In genomic region chr5:138911769-138912710, GRCm38 (mm10) we compare ENCODE assay signal across 12 mouse cellular contexts.
DNase-seq lines count a peak whose midpoint lies in the region; ATAC-seq and TF ChIP-seq lines count a peak whose summit lies in the region.
"Had no signal": no experiment of that assay in that cellular context is flagged by ENCODE, and none has a peak within 500 bp of the region (broad histone marks: within the 10 kb centered on the region; RNA-seq: fewer than 3 reads in every experiment).

No protein-coding gene starts in this region.

- H3K27me3 ChIP-seq in lung, embryonic 15.5 days: no peaks in the 10 kb centered on the region
- H3K27me3 ChIP-seq in lung, postnatal 0 days (replicated peaks; ENCODE audit: insufficient read depth, low read length): no peaks in the 10 kb centered on the region
- H3K27me3 ChIP-seq in embryonic facial prominence, embryonic 14.5 days (replicated peaks; ENCODE audit: control insufficient read depth, insufficient read depth, low read length): no peaks in the 10 kb centered on the region
- H3K27me3 ChIP-seq in forebrain, postnatal 0 days (ENCODE audit: insufficient read depth, low read length): no peaks in the 10 kb centered on the region
- no peaks in the 10 kb centered on the region for H3K27me3 ChIP-seq in midbrain, embryonic 13.5 days
- H3K27me3 ChIP-seq: heart, embryonic 15.5 days; intestine, embryonic 15.5 days had no signal

- no peak for TF ChIP-seq CTCF in lung, postnatal 0 days (IDR thresholded peaks at IDR 0.05)
- TF ChIP-seq CTCF in forebrain, postnatal 0 days (IDR thresholded peaks at IDR 0.05; ENCODE audit: low read depth): no peak
- no peak for TF ChIP-seq CTCF in layer of hippocampus, adult 2 months (conservative IDR thresholded peaks at IDR 0.05)

- ATAC-seq in lung, embryonic 15.5 days (ENCODE audit: borderline replicate concordance, extremely low read depth, low FRiP score, low TSS enrichment): 0 out of 2 replicates have a peak, but pooled peaks have one; percentile 29
- ATAC-seq in lung, postnatal 0 days: no peak
- ATAC-seq in embryonic facial prominence, embryonic 14.5 days (ENCODE audit: low read depth): peak; percentile 50
- peak; percentile 27; the same call in 1 of the 2 replicates for ATAC-seq in forebrain, postnatal 0 days
- ATAC-seq in midbrain, embryonic 13.5 days: peak; percentile 87
- ATAC-seq: intestine, embryonic 15.5 days had no signal

- DNase-seq in lung, postnatal 0 days (ENCODE audit: low spot score): no peak
- no peak for DNase-seq in embryonic facial prominence, embryonic 14.5 days (ENCODE audit: low spot score)
- DNase-seq in forebrain, postnatal 0 days: peak; percentile 21
- no peak for DNase-seq in right cerebral cortex, postnatal 36 days (ENCODE audit: low spot score in 2 of 2)
- no peak for DNase-seq in layer of hippocampus, adult 2 months (ENCODE audit: low spot score in 2 of 2)
- DNase-seq: cerebellum, adult 2 months; lung, adult 18-20 months; thymus, postnatal 36 days had no signal

- no peak for TF ChIP-seq EP300 in lung, postnatal 0 days (IDR thresholded peaks at IDR 0.05)

- H3K27ac ChIP-seq in lung, embryonic 15.5 days: no peak overlapping the region
- no peak overlapping the region for H3K27ac ChIP-seq in lung, postnatal 0 days (ENCODE audit: low read length)
- H3K27ac ChIP-seq in embryonic facial prominence, embryonic 14.5 days (replicated peaks; ENCODE audit: low read depth, low read length): no peak overlapping the region; the same call in 1 of the 2 replicates
- no peak overlapping the region for H3K27ac ChIP-seq in forebrain, postnatal 0 days (ENCODE audit: low read depth, low read length)
- peak overlapping the region; percentile 54; the same call in 1 of the 2 replicates for H3K27ac ChIP-seq in midbrain, embryonic 13.5 days
- H3K27ac ChIP-seq in layer of hippocampus, adult 2 months: no peak overlapping the region
- H3K27ac ChIP-seq: heart, embryonic 15.5 days; intestine, embryonic 15.5 days had no signal

- no peaks in the 10 kb centered on the region for H3K9me3 ChIP-seq in lung, embryonic 15.5 days
- H3K9me3 ChIP-seq in lung, postnatal 0 days (ENCODE audit: low read length): no peaks in the 10 kb centered on the region
- H3K9me3 ChIP-seq in embryonic facial prominence, embryonic 14.5 days (ENCODE audit: control insufficient read depth, low read length): no peaks in the 10 kb centered on the region
- H3K9me3 ChIP-seq in forebrain, postnatal 0 days (ENCODE audit: low read length): no peaks in the 10 kb centered on the region
- no peaks in the 10 kb centered on the region for H3K9me3 ChIP-seq in midbrain, embryonic 13.5 days
- H3K9me3 ChIP-seq: heart, embryonic 15.5 days; intestine, embryonic 15.5 days had no signal

- H3K4me2 ChIP-seq in lung, embryonic 15.5 days: no peak overlapping the region
- no peak overlapping the region for H3K4me2 ChIP-seq in lung, postnatal 0 days (replicated peaks; ENCODE audit: low read depth, low read length)
- H3K4me2 ChIP-seq in embryonic facial prominence, embryonic 14.5 days (ENCODE audit: low read depth, low read length): no peak overlapping the region
- no peak overlapping the region for H3K4me2 ChIP-seq in forebrain, postnatal 0 days (ENCODE audit: low read depth)
- no peak overlapping the region for H3K4me2 ChIP-seq in midbrain, embryonic 13.5 days (replicated peaks)
- H3K4me2 ChIP-seq: heart, embryonic 15.5 days; intestine, embryonic 15.5 days had no signal

- 62% methylated on average over 7 of the region's 7 CpGs for WGBS in lung, embryonic 15.5 days
- WGBS in lung, postnatal 0 days: 68% methylated on average over 6 of the region's 7 CpGs
- WGBS in embryonic facial prominence, embryonic 14.5 days: 42% methylated on average over 7 of the region's 7 CpGs
- WGBS in forebrain, postnatal 0 days: 24% methylated on average over 7 of the region's 7 CpGs
- WGBS in midbrain, embryonic 13.5 days: 50% methylated on average over 7 of the region's 7 CpGs

- H3K36me3 ChIP-seq in lung, embryonic 15.5 days: no peaks in the 10 kb centered on the region
- no peaks in the 10 kb centered on the region for H3K36me3 ChIP-seq in lung, postnatal 0 days (ENCODE audit: insufficient read depth, low read length)
- H3K36me3 ChIP-seq in embryonic facial prominence, embryonic 14.5 days (ENCODE audit: control insufficient read depth, insufficient read depth, low read length): no peaks in the 10 kb centered on the region
- H3K36me3 ChIP-seq in forebrain, postnatal 0 days (ENCODE audit: insufficient read depth): no peaks in the 10 kb centered on the region
- H3K36me3 ChIP-seq in midbrain, embryonic 13.5 days: no peaks in the 10 kb centered on the region
- H3K36me3 ChIP-seq: heart, embryonic 15.5 days; intestine, embryonic 15.5 days had no signal

- no peak overlapping the region for H3K9ac ChIP-seq in lung, embryonic 15.5 days
- H3K9ac ChIP-seq in lung, postnatal 0 days (replicated peaks; ENCODE audit: low read depth): no peak overlapping the region
- H3K9ac ChIP-seq in embryonic facial prominence, embryonic 14.5 days (ENCODE audit: low read depth, low read length): no peak overlapping the region
- no peak overlapping the region for H3K9ac ChIP-seq in forebrain, postnatal 0 days
- no peak overlapping the region for H3K9ac ChIP-seq in midbrain, embryonic 13.5 days (replicated peaks)
- H3K9ac ChIP-seq: heart, embryonic 15.5 days; intestine, embryonic 15.5 days had no signal

- H3K4me1 ChIP-seq in lung, embryonic 15.5 days: peaks cover 10% of the 10 kb centered on the region
- H3K4me1 ChIP-seq in lung, postnatal 0 days (ENCODE audit: insufficient read depth, low read depth, low read length): no peaks in the 10 kb centered on the region
- H3K4me1 ChIP-seq in embryonic facial prominence, embryonic 14.5 days (ENCODE audit: control insufficient read depth, insufficient read depth, low read length): peaks cover 5% of the 10 kb centered on the region; the same call in 1 of the 2 replicates
- no peaks in the 10 kb centered on the region for H3K4me1 ChIP-seq in forebrain, postnatal 0 days (ENCODE audit: insufficient read depth)
- H3K4me1 ChIP-seq in midbrain, embryonic 13.5 days (replicated peaks): peaks cover 31% of the 10 kb centered on the region
- H3K4me1 ChIP-seq: heart, embryonic 15.5 days had no signal

- no peak overlapping the region for H3K4me3 ChIP-seq in lung, embryonic 15.5 days
- no peak overlapping the region for H3K4me3 ChIP-seq in lung, postnatal 0 days (ENCODE audit: low read depth, low read length)
- H3K4me3 ChIP-seq in embryonic facial prominence, embryonic 14.5 days (ENCODE audit: low read depth, low read length): no peak overlapping the region
- H3K4me3 ChIP-seq in forebrain, postnatal 0 days (ENCODE audit: low read depth, low read length): no peak overlapping the region
- H3K4me3 ChIP-seq in midbrain, embryonic 13.5 days (replicated peaks): no peak overlapping the region
- H3K4me3 ChIP-seq in layer of hippocampus, adult 2 months: no peak overlapping the region
- H3K4me3 ChIP-seq: heart, embryonic 15.5 days; intestine, embryonic 15.5 days had no signal
